Mouse (Mus musculus): ENCODE results near the gene 5730522E02Rik. TPM values are rescaled to one million over a fixed set of nuclear protein-coding genes. Genes with fewer than 3 reads are reported as not detected.

5730522E02Rik gene
- total RNA-seq, 2 experiments from 2014 or later: 0.30 TPM; not detected in 1

- no peak for DNase-seq (ENCODE audit: low spot score in 2 of 2)
Observed at GRCm38 (mm10) chr11:26128385-26128784, 82.2 kb downstream of the 5730522E02Rik start.

DNA sequence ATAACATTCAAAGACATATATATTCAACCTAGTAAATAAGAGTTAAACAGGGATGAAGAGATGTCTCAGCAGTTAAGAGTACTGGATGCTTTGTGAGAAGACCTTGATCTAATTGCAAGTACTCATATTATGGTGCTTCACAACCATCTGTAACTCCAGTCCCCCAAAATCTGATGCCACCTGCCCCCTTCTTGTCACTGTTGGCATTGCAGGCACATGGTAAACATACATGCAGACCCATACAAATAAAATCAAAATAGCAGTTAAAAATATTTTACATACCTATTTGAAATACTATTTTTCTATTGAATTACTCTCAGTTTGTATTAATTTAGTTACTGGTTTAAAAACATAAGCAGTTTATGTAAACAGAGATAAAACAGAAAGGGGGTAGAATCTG is 84.6 kb downstream of the 5730522E02Rik start:
- no peak for DNase-seq (ENCODE audit: low spot score in 2 of 2)

- no peak for DNase-seq (ENCODE audit: low spot score in 2 of 2)
Observed at GRCm38 (mm10) chr11:26120781-26121557, 89.6 kb downstream of the 5730522E02Rik start.

GRCm38 (mm10) chr11:26117651-26118050 is 92.9 kb downstream of the 5730522E02Rik start:
- no peak for DNase-seq (ENCODE audit: low spot score in 2 of 2)

GRCm38 (mm10) chr11:26112206-26112605 is 98.4 kb downstream of the 5730522E02Rik start:
- DNase-seq (ENCODE audit: low spot score in 2 of 2): peak in 1 of 2 experiments; percentile 22

- no peak for DNase-seq (ENCODE audit: low spot score in 2 of 2)
Observed at GRCm38 (mm10) chr11:26108647-26109046, 101.9 kb downstream of the 5730522E02Rik start.

GRCm38 (mm10) chr11:26104680-26105079 is 105.9 kb downstream of the 5730522E02Rik start:
- no peak for DNase-seq (ENCODE audit: low spot score in 2 of 2)

DNA sequence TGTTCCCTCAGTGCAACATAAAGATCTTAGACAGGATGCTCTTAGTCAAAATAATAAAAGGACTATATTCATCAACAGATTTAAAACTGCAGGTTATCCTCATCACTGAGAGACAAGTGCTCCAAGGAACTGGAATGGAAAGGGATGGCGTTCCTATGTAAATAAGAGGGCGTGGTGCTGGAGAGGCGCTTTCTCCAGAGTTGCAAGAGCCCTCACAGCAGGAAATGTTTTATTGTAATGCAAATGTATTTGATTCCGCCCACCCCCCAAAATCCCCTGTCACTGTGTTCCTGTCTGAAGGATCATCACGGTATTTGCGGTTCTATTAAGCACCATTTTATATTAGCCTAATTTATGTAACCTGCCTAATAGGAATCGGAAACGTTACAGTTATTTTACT is 106.9 kb downstream of the 5730522E02Rik start:
- DNase-seq (ENCODE audit: low spot score in 2 of 2): no peak

GRCm38 (mm10) chr11:26102878-26103277 is 107.7 kb downstream of the 5730522E02Rik start:
- DNase-seq (ENCODE audit: low spot score in 2 of 2): no peak

GRCm38 (mm10) chr11:26100077-26100476 is 110.5 kb downstream of the 5730522E02Rik start:
- no peak for DNase-seq (ENCODE audit: low spot score in 2 of 2)

DNA sequence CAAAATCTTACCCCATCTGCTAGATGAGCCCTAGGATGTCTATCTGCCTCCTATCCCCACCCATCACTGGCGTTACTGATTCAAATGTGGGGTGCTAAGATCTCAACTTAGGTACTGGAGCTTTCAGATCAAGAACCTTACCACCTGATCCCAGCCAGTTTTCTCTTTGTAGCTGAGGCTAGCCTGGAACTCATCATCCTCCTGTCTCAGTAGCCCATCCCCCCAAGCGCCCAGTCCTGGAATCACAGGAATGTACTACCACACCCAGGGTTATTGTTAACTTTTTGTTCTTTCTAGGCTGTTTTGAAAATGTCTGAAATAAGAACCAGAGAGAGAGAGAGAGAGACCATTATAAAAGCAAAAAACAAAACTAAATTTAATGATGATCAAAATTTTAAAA is 111.6 kb downstream of the 5730522E02Rik start:
- no peak for DNase-seq (ENCODE audit: low spot score in 2 of 2)

DNA sequence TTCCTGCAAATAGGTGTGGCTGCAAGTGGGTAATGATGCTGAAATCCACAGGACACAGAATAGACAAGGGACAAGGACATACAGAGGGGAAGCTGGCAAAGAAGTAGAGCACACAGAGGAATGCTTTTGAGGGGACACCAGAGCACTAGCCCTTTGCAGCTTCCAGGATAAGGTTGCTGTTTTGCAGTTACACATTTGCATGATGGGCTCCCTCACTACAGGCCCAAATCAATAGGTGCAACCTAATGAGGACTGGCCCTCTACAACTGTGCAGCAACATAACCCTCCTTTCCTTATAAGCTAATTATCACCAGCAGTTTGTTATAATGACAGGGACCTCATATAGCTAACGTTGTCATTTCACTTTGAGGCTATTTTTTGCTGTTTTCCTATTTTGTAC is 114.5 kb downstream of the 5730522E02Rik start:
- no peak for DNase-seq (ENCODE audit: low spot score in 2 of 2)

GRCm38 (mm10) chr11:26088993-26089392 is 121.6 kb downstream of the 5730522E02Rik start:
- DNase-seq (ENCODE audit: low spot score in 2 of 2): no peak

GRCm38 (mm10) chr11:26086679-26087078 is 123.9 kb downstream of the 5730522E02Rik start:
- no peak for DNase-seq (ENCODE audit: low spot score in 2 of 2)

GRCm38 (mm10) chr11:26085380-26086035 is 125.1 kb downstream of the 5730522E02Rik start:
- no peak for DNase-seq (ENCODE audit: low spot score in 2 of 2)

DNA sequence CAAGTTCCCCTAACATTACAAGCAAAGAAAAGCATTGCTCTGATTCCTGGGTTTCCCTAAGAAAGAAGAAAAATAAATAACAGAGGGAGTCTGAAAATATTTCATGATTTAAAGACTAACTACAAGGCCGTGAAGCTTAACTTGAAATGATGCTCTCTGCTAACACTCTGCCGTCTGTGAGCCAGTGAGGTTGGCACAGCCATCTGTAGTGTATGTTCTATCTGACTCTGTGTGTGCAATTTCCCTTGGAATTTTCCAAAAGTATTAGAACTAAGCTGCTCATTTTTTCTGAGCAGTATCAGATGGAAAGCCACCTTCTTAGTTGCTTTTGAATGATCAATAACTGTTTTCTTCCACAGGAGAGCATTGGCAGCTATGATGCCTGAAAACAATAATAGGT is 134.2 kb downstream of the 5730522E02Rik start:
- DNase-seq (ENCODE audit: low spot score in 2 of 2): no peak

DNA sequence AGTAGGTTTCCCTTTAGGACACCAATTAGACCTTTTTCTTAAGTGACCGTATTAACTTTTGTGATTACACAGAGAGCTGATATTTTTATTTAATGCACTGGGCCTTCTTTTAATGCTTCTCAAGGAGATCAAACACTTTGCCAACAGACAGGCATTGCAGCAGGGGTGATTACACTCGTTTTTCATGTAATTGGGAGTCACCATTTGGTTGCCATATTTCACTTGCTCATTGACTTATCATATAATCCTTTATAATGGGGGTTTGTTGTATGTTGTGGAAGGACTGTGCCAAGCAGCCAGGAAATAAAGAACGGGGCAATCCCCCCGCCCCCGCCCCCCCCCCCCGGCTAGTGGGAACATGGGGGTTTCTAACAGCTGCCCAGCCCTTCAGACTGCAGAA is 135.0 kb downstream of the 5730522E02Rik start:
- no peak for DNase-seq (ENCODE audit: low spot score in 2 of 2)

- DNase-seq (ENCODE audit: low spot score in 2 of 2): peak in 1 of 2 experiments; percentile 3
Observed at GRCm38 (mm10) chr11:26073638-26074294, 136.8 kb downstream of the 5730522E02Rik start.

DNA sequence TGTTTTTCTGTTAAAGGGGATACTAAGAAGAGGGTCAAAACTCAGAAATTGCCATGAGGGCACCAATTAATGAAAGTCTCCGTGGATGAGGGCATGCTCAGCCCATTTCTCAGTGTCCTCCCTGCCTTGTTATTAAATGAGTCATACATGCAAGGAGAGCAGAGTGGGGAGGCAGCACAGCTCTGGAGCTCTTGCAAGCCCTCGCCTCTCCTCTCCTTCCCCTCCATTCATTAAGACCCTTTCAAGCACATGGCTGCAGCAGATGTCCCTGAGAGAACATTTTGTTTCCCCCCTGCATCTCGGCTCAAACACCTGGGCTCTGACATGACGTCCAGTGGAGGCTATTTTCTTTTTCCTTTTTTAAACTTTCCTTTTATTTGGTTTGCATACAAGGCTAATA is 138.5 kb downstream of the 5730522E02Rik start:
- DNase-seq (ENCODE audit: low spot score in 2 of 2): no peak

DNA sequence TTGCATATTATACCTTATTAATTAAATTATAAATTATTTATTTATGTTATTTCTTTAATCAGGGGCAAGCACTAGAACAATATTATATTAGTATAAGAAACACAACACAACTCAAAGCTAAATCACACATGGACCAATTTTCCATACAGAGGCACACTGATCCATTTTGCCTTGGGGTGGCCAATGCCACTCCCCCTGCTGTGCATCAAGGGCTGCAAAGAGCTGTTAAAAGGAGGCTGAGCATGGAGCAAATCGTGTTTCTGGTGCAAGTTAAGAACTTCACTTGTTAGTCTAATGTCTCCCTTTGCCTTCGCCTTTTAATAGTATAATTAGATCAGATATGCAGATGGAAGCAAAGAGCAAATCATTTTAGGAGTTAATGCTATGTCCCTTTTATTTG is 147.3 kb downstream of the 5730522E02Rik start:
- no peak for DNase-seq (ENCODE audit: low spot score in 2 of 2)

GRCm38 (mm10) chr11:26061471-26062137 is 149.0 kb downstream of the 5730522E02Rik start:
- DNase-seq (ENCODE audit: low spot score in 2 of 2): no peak

All from adrenal gland, adult 18-20 months (tissue).